Mouse (Mus musculus) left cerebral cortex, postnatal 4 days (tissue): ENCODE results near the gene Rreb1. TPM values are rescaled to one million over a fixed set of nuclear protein-coding genes. Genes with fewer than 3 reads are reported as not detected.

Experiments
- DNase-seq: peaks from one replicate; pipeline ENCODE4 v3.0.0-alpha.2; 2022
- intact Hi-C: fragments of 180-260 bp; cut with DNase I; formaldehyde crosslinking; loops from one replicate; pipeline ENCODE4 v1.15.1; 2025
- total RNA-seq, 2 experiments: library from RNA; stranded (reverse); gene quantifications; 2 replicates each; pipeline ENCODE4 v1.2.3; 2021

The Rreb1 gene
- total RNA-seq, 2 experiments from 2014 or later: 9.8 to 12.2 TPM

DNA sequence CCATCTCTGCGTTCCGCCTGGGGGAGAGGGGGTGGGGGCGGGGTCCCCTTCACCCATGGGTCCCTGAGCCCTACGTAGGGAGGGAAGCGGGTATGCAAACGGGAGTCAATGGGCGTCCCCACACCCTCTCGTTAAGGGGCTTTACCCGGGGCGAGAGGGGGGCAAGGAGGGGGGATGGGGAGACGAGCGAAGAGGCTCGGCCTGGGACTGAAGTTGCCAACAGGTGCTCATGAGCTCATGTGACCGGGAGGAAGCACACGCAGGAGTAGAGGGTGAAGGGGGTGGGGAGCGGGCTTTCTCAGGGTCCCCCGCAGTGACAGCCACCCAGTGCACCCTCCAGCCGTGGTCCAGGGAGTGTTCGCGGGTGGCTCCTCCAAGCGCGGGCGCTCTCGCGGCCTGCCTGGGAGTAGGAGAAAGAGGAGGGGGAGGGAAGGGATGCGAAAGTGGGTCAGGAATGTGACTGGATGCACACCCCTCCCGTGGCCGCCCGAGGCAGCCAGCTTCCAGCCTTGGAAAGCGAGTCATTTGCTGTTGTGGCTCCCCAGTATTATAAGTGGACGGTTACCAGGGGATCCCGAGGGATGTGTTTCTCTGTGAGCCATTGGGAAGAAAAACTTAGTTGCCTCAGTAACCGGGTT, 513 bp downstream of the Rreb1 start:
- peak; percentile 51 for DNase-seq
- intact Hi-C loops: no loop called here

DNA sequence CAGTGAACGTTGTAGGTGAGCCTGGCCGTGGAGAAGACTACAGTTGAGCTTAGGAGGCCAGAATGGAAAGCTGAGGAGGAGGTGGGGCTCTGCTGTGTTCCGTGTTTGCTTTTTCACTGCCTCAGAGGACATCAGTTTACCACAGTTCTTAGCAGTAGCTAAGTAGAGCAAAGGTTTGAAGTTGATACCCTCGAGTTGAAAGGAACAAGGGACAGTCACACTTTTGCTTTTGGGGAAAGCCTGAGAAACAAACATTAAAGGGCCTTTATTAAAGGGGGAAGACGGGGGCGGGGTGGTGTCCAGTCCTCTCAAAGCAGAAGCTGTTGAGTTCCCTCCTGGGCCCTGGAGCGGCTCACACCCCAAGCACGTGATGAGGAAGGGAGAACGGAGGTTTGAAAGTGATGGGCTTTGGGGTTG, 1.1 kb downstream of the Rreb1 start:
- intact Hi-C loops: no loop called here
- no peak for DNase-seq

DNA sequence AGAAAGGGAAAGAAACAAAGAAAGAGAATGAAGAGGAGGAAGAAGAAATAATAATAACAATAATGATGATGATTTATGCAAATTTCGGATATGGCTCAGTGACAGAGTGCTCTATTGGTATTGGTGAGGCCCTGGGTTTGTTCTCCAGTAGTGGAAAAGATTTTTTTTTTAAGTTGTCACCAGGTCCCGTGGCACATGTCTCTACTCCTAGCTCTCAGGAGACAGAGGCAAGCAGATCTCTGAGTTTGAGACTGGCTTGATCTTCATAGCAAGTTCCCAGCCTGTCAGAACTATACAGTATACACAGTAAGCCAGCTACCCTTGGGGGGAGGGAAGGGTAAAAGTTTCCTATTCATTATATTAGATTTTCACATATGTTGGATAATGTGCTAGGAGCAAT, 3.4 kb downstream of the Rreb1 start:
- no peak for DNase-seq
- intact Hi-C loops: no loop called here

DNA sequence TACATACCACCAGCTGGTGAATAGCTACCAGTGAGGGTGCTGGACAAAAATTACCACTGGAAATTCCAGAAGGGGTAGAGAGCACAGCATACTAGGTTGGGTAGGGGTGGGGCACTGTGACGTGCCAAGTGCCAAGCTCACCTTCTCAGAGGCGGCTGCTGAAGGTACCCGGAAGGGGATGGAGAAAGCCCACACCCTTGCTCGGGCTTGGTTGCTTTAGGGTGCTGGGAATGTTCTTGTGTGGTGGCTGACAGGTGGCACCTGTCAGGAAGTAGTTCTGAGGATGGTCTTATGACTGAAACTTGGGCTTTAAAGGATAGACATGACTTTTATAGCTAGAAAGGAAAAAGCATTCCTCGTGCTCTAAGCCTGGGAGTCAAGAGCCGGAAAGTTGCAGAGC, 3.9 kb downstream of the Rreb1 start:
- intact Hi-C loops: no loop called here
- DNase-seq: no peak

DNA sequence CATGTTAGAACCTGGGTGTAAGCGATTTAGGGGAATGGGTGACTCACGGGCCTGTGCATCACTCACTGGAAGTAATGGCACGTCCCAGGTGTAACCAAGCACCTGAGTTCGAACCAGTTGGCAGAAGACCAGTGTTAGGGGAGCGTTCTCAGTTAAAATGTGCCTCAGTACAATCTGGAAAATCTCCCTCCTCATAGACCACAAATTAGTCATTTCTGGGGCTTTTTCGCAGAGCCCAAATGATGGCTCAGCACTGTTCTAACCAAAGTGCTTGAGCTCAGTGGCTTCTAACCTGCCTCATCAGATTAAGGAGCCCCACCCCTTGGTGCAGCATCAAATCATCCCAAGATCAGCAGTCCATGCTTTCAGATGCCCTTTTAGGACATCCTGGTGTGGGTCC, 5.5 kb downstream of the Rreb1 start:
- DNase-seq: no peak
- intact Hi-C loops: no loop called here

DNA sequence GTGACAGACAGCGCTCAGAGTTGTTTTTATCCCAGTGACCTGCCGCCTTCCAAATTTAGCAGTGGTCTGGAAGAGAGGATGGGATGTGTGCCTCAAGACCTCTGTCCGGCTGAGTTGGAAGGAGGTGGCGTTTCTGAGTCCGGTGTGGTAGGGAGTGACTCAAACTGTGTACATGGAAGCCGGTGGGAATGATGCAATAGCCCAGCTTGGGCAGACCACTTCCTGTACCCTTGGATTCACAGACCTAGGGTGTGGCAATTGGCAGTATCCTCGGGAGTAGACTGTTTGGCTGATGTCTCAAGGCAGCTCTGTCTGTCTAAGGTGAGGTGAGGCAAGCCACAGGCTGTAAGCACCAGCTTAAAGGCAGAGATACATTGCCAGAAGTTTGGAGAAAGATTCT, 6.0 kb downstream of the Rreb1 start:
- intact Hi-C loops: no loop called here
- DNase-seq: no peak

DNA sequence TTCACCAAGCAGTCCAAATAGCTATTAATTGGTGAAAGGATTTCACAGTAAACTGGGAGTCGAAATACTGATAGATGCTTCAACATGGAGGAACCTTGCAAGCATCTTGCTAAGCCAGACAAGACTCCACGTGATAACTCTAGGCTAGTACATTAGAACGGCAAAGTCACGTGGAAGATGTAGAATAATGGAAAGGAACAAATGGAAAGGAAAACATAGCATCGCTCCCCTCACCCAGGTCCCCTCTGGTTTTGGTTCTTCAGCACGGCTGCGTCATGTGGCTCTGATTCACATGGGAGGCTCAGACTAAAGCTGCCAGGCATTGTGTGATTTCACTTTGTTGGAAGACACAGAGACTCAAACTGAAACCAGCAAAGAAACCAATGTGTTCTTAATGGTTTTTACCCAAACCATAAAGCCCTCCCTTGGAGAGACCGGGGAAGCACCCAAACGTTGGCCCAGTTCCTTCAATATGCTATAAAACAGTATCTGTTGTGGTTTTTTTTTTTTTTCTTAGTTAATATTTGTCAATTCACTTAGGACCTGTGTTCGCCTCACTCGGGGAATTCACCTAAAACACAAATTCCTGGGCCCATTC, 14.6 kb downstream of the Rreb1 start:
- intact Hi-C loops: no loop called here

DNA sequence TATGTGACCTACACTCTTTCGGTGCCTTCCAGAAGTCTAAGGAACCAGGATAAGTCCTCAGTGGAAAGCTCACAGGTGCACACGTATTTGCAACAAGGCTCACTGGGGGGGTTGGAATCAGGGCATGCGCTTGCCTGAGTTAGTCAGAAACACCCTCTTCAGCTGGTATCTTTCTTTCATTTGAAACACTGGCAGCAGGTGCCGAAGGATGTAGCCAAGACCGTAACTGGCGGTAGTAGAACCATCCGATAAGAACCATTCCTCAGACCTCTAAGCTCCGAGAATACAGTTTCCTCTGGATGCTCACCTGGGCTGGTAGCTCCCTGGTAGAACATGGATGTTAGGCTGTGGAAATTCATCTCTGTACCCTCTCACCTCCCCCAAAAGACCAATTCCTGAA, 20.6 kb downstream of the Rreb1 start:
- no peak for DNase-seq
- intact Hi-C loops: no loop called here

More for the DNA sequence above, 14.6 kb downstream of the Rreb1 start:
- DNase-seq: no peak

DNA sequence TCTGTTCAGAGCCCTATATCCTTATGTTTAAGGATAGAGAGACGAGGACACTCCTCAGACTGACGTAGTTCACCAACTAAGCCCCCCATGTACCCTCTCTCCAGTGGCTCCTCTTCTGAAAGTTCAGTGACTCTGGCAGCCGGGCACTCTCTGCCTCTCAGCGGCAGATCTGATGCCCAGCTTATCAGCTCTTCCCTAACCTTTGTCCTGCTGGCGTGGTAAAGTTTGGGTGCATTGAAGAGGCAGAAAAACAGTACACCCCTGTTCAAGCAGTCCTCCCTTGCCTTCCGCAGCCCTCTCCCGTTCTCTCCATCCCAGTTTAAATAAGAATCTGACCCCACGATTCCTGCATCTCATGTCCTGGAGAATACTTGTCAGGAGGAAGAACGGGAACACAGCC, 21.2 kb downstream of the Rreb1 start:
- no peak for DNase-seq
- intact Hi-C loops: no loop called here

DNA sequence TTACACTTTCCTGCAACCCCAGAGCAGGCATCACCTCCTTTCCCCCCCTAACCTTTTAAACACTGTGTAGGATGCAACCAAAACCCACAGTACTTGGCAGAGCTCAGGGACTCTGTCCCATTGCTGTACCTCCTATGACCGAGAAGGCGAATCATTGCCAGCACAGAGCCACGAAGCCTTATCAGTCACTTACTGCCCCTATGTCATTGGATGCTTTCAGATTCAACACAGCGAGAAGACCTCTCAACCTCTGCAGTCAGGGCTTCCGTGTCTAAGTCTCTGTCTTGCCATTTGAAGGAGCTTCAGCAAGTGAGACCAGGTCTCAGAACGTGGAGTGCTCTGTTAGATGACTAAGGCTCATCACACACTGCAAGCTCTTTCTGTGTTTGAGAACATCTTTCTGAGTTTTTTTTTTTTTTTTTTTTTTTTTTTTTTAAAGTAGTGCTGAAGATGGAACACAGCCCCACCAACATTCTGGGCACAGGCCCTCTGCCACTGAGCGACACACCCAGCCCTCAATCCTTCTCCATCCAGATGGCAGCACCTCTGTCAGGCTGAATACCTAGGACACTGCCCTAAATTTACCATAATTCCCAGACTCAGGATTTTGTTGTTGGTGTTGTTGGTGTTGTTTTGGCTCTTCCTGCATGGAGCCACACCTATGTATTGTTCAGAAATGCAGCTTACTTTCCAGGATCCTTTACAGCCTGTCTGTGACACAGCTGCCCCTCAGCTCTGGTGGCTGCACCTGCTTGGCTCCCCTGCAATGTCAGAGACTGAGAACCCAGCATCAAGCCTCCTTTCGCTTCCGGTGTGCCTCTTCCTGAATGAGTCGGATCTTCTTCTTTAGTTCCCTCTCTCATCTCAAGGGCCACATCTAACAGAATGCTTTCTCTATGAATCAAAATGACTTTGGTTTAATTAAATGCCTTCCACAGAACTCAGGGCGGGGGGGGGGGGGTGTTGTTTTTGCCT, 23.2 kb downstream of the Rreb1 start:
- intact Hi-C loops: no loop called here
- DNase-seq: no peak

DNA sequence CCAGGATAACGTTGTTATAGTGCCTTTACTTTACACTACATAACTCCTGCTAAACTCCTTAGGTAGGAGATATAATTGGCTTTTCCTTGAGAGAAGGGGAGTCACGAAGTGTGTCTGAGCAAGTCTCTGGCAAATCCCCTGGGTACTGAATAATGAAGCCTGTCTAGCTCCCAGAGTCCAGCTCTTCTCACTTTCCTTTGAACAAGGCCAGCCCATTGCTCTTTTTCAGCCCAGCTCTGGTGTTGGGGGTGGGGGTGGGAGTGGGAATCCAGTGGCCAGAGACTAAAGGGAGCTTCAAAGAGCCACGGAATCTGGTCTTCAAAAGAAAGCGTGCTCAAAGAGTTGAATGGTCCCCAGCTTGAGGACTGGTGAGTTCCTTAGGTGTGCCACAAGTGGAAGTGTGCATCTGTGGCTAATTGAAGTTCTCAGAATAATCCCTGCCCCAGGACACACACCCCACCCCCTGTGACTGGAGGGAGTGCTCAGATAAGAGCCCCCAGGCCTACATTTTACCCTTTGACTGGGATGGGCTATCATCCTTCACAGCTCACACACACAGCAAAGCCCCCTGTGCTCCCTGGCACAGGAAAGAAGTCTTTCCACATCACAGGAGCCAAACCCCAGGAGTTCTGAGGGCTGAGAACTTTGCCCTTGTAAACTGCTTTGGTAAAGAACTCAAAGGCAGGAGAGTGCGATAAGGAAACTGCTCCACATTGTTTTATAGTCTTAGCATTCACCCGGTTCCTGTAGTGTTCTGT, 24.2 kb downstream of the Rreb1 start:
- no peak for DNase-seq
- intact Hi-C loops: no loop called here

DNA sequence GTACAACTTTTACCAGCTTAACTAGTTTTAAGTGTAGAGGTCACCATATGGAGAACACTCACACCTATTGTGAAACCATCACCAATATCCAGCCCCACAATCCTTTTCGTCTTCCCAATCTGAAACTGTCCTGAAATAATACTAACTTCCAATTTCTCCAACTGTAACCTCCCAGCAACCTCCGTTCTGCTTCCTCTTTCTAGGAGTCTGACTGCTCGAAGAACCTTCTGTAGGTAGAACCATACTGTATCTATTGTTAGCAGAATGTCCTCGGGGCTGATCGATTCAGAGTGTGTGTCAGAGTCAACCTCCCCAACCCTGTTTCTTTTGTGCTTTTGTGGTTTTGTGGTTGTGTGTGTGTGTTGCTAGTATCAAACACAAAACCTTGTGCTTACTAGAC, 25.0 kb downstream of the Rreb1 start:
- DNase-seq: no peak
- intact Hi-C loops: no loop called here

DNA sequence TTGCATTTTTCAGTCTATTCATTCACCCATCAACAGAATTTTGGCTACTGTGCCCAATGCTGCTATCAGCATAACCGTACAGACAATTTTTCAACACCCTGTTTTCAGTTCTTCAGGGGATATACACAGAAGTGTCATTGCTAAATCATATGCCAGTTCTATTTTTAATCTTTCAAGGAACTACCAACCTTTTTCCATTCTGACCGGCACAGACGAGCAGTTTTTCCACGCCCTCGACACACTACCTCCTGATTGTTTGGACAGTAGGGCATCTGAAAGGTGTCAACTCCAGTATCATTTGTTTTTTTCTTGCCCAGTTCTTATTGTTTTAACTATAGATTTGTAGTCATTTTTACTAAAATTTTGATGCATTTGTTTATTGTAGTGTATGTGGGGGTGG, 25.8 kb downstream of the Rreb1 start:
- DNase-seq: no peak
- intact Hi-C loops: no loop called here

DNA sequence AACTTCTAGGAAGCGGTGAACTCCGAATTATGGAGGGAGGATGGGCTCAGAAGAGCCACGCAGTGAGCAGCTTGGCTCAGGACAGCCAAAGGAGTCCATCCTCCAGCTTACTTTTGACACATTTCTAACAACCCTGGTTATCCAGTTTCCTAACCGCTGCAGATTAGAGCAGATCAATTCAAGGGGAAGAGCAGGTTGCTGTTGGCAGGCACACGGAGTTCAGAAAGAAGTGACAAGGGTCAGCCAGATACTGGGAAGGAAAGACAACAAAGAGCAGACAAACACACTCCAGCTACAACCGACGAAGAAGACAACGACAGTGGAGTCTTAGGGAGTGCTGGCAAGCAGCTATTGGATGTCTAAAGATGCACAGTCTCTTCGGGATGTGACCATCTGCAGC, 36.8 kb downstream of the Rreb1 start:
- intact Hi-C loops: no loop called here

DNA sequence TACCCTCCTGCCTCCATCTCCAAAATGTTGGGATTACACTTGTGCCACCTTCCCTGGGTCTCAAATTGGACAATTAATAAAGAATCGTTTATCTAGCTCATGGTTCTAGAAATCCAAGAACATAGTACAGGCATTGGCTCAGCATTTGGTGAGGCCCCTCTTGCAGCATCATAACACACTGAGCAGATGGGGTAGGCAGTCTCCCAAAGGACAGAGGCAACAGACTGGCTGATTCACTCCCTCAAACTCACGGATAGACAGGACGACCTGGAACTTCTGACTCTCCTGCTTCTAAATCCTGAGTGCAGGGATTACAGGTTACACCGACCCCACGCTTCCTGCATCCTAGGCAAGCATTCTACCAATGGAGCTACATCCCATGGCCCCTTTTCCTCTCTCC, 38.5 kb downstream of the Rreb1 start:
- intact Hi-C loops: no loop called here
- no peak for DNase-seq

More for the DNA sequence above, 36.8 kb downstream of the Rreb1 start:
- no peak for DNase-seq

DNA sequence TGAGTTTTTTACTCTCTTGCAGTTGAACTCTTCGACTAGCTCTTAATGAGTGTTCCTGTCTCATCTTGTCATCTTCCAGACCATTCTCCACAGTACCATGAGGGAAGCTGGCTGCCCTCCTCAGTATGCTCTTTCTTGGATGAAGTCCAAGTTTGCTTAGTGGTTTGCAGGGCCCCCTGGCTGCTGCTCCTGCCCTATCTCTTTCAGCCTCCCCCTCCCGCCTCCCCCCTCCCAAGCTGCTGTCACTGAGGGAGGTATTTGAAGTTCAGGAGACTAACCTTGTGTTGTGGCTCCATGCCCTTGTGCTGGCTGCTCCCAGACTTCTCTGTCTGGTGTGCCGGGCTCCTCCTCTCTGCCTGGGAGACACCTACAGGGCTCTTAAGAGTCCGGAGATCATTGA, 43.2 kb downstream of the Rreb1 start:
- intact Hi-C loops: no loop called here
- DNase-seq: peak; percentile 58

DNA sequence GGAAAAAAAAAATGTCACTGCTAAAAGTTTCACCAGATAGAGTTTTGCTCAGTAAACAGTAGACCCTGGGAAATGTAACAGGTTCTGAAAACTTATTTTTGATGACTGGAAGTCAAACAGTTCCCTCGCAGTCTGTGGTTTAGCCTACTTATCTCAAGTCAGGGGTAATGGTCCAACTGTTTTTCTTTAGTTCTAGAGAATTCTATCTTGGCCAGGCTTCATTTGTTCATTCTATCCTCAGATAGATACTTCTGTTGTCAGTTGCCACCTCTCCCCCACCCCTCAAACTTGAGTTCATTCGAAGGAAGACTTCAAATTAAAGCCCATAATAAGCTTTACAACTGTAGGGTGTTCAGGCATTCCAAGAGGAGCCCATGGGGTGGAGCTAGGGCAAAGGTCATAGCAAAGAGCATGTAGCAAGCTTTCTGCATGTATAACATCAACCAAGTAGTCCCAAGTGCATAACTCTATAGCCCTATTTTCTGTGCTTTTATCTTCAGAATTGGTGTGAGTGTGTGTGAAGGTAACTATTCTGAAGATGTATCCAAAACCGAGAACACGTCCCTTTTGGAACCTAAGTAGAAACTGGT, 46.2 kb downstream of the Rreb1 start:
- intact Hi-C loops: no loop called here
- DNase-seq: no peak

DNA sequence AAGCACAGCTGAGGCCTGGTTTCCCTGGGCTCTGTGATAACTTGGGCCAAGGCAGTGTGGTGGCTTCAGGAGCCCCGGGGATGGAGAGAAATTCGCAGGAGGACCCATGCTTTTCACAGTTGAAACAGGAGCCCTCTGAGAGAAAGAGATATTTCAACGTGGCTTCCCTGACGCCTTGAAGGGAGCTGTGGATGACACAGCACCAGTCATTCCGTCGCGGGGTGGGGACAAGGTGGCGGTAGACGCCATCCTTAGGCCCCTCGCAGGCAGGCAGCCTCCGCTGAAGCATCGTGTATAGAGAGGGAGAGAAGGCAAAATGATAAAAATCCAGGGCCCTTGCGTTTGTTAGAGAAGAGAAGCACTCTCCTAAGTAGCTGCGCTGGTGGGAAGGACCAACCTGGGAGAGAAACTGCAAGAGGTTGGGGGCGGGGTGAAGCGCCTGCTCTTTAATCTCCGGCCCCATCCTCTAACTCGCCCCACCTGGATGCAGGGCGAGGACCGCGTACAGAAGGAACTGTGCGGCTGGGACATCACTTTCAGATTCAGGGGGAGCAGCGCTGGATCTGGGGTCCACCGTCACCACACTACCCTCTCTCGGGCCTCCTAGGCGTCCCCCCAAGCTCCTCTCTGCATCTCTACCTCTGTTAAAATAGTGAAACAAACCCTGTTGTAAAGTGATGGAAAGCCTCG, 46.9 kb downstream of the Rreb1 start:
- no peak for DNase-seq
- intact Hi-C loops: no loop called here

DNA sequence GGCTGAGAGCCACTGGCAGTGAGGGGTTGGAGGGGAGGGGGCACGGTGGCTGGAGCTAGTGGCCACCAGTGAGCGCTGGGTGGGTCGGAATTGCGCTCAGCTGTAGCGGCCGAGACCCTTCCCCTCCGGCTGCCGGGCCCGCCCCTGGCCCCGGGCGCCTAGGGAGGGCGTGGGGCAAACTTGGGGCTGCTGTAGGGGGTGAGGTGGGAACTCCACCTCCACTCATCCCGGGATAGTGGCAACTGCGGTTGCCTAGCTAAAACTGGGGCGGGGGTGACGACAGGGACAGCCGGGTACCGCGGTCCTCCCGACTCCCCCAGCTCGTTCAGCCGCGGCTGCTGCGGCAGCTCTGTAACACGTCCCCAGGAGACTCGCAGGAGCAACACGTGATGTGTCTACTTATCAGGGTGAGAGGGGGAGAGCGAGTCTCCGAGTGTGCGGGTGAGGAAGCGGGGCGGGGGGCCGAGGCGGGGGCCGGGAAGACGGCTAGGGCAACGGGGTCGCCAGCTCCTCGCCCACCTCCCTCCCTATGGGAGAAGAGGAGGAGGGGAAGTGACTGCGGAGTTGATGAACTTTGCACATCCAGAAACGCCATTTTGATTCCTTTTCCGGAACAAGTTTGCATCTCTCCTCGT, 47.6 kb downstream of the Rreb1 start:
- intact Hi-C loops: no loop called here
- peak; percentile 48 for DNase-seq
